Mouse (Mus musculus) MEL (cell line): ENCODE results near the gene AW822073. TPM values are rescaled to one million over a fixed set of nuclear protein-coding genes. Genes with fewer than 3 reads are reported as not detected.

Experiments used
- DNase-seq: peaks from one replicate; pipeline ENCODE4 v3.0.0; 2011; ENCODE audit warnings: low read depth, low spot score
- H3K27ac ChIP-seq: 2 replicates; pipeline ENCODE4 v1.5.1; 2012; ENCODE audit warnings: low read depth, mild to moderate bottlenecking, control low read depth, low read length, moderate library complexity; ENCODE audit not compliant: control insufficient read depth
- H3K27me3 ChIP-seq, 2 experiments: fragments of 150-350 bp in 1 of 2; sonication (generic) in 1 of 2; 2 replicates each; pipeline ENCODE4 v1.6.1; 2012; ENCODE audit warnings: low read length in 2 of 2, mild to moderate bottlenecking in 2 of 2, improper control_type of control experiment in 1 of 2, moderate library complexity in 1 of 2; ENCODE audit not compliant: insufficient read depth in 2 of 2, control insufficient read depth in 1 of 2
- H3K36me3 ChIP-seq, 2 experiments: 2 replicates each; pipeline ENCODE4 v1.6.1; 2012 to 2014; ENCODE audit warnings: low read length in 2 of 2, improper control_type of control experiment in 1 of 2, inconsistent platforms in 1 of 2, mild to moderate bottlenecking in 1 of 2; ENCODE audit not compliant: insufficient read depth in 2 of 2, control insufficient read depth in 1 of 2
- H3K4me1 ChIP-seq, 2 experiments: fragments of 150-350 bp in 1 of 2; sonication (generic) in 1 of 2; 2 replicates each; pipeline ENCODE4 v1.6.1; 2012; ENCODE audit warnings: low read length in 2 of 2, improper control_type of control experiment in 1 of 2, mild to moderate bottlenecking in 1 of 2; ENCODE audit not compliant: insufficient read depth in 2 of 2, control insufficient read depth in 1 of 2
- H3K4me3 ChIP-seq, 2 experiments: fragments of 150-350 bp in 1 of 2; sonication (generic) in 1 of 2; 2 replicates each; pipeline ENCODE4 v1.5.1; 2012; ENCODE audit warnings: low read depth in 2 of 2, low read length in 2 of 2, mild to moderate bottlenecking in 2 of 2, moderate library complexity in 2 of 2, control low read depth in 1 of 2, improper control_type of control experiment in 1 of 2; ENCODE audit not compliant: control insufficient read depth in 1 of 2, insufficient read depth in 1 of 2
- H3K79me2 ChIP-seq: 2 replicates; pipeline ENCODE4 v1.6.1; 2012; ENCODE audit warnings: mild to moderate bottlenecking, low read length, moderate library complexity; ENCODE audit not compliant: control insufficient read depth, poor library complexity, insufficient read depth
- H3K9ac ChIP-seq: 2 replicates; pipeline ENCODE4 v1.6.1; 2012; ENCODE audit warnings: low read depth, mild to moderate bottlenecking, control low read depth, low read length, moderate library complexity; ENCODE audit not compliant: control insufficient read depth, poor library complexity, severe bottlenecking
- H3K9me3 ChIP-seq: fragments of 150-350 bp; sonication (generic); replicated peaks from 2 replicates; pipeline ENCODE4 v1.6.1; 2012; ENCODE audit warnings: mild to moderate bottlenecking, low read length, improper control_type of control experiment, moderate library complexity; ENCODE audit not compliant: insufficient read depth
- ETS1 ChIP-seq: IDR thresholded peaks from 2 replicates; pipeline ENCODE4 v1.6.1; 2012; ENCODE audit warnings: low read depth, mild to moderate bottlenecking, inconsistent platforms, low read length, improper control_type of control experiment, moderate library complexity
- GATA1 ChIP-seq: IDR thresholded peaks from 2 replicates; pipeline ENCODE4 v1.6.1; 2011; ENCODE audit warnings: low read depth, low read length, improper control_type of control experiment
- MAZ ChIP-seq: IDR thresholded peaks from 2 replicates; pipeline ENCODE4 v1.6.1; 2012; ENCODE audit warnings: low read depth, mild to moderate bottlenecking, inconsistent platforms, low read length, improper control_type of control experiment
- MXI1 ChIP-seq: IDR thresholded peaks from 2 replicates; pipeline ENCODE4 v1.6.1; 2011; ENCODE audit warnings: mild to moderate bottlenecking, low read depth, low read length, improper control_type of control experiment
- NELFE ChIP-seq: IDR thresholded peaks from 2 replicates; pipeline ENCODE4 v1.6.1; 2011; ENCODE audit warnings: low read depth, low read length, improper control_type of control experiment
- NRF1 ChIP-seq: IDR thresholded peaks from 2 replicates; pipeline ENCODE4 v1.6.1; 2014; ENCODE audit warnings: low read depth, mild to moderate bottlenecking, inconsistent platforms, low read length, improper control_type of control experiment, moderate library complexity; ENCODE audit not compliant: poor library complexity, insufficient read depth, severe bottlenecking
- POLR2AphosphoS2 ChIP-seq: IDR thresholded peaks from 2 replicates; pipeline ENCODE4 v1.6.1; 2011; ENCODE audit warnings: low read length, improper control_type of control experiment
- POLR2AphosphoS5 ChIP-seq: IDR thresholded peaks from 2 replicates; pipeline ENCODE4 v1.6.1; 2012; ENCODE audit warnings: low read depth, borderline replicate concordance, mild to moderate bottlenecking, inconsistent platforms, low read length, moderate library complexity, mixed read lengths
- RAD21 ChIP-seq: IDR thresholded peaks from 2 replicates; pipeline ENCODE4 v1.6.1; 2011; ENCODE audit warnings: mild to moderate bottlenecking, low read depth, low read length, improper control_type of control experiment
- ZMIZ1 ChIP-seq: IDR thresholded peaks from 2 replicates; pipeline ENCODE4 v1.6.1; 2012; ENCODE audit warnings: low read depth, mild to moderate bottlenecking, inconsistent platforms, low read length, improper control_type of control experiment, moderate library complexity
- polyA plus RNA-seq, 2 experiments: library from polyadenylated mRNA; stranded (reverse) in 1 of 2; unstranded in 1 of 2; fragments of >175 nt in 1 of 2; fragments of >200 nt in 1 of 2; gene quantifications; 2 replicates each; pipeline versions ENCODE4 v1.2.1 to v1.2.4; 2012; ENCODE audit warnings: low replicate concordance in 2 of 2, low read depth in 1 of 2; ENCODE audit not compliant: insufficient read length in 2 of 2, insufficient read depth in 1 of 2, missing spikeins in 1 of 2
- total RNA-seq: library from RNA; depleted of rRNA; stranded (reverse); fragments of 300-350 nt; gene quantifications from 2 replicates; pipeline ENCODE4 v1.2.3, GENCODE M21; 2012; rRNA removed

Gene AW822073
- total and polyA plus RNA-seq, 3 experiments = not detected

GRCm38 (mm10) chr10:58205986-58206385 lies 18.7 kb downstream of the AW822073 start:
- Histone ChIP-seq H3K27ac (no peak overlapping the region), H3K9ac (no peak overlapping the region), H3K79me2 (no peaks in the 10 kb centered on the region), H3K4me1 (no peaks in the 10 kb centered on the region), H3K9me3 (no peaks in the 10 kb centered on the region), H3K36me3 (no peaks in the 10 kb centered on the region), H3K27me3 (no peaks in the 10 kb centered on the region), H3K4me3 (no peak overlapping the region)
- TF ChIP-seq ETS1 (no peak), NRF1 (no peak), MAZ (no peak), RAD21 (no peak), ZMIZ1 (no peak), NELFE (no peak), POLR2AphosphoS2 (no peak), POLR2AphosphoS5 (no peak), GATA1 (no peak), MXI1 (no peak)
- no peak for DNase-seq

Other genes with a start within 250 kb of the AW822073 start
- gene Duxf3, start 7.7 kb upstream of the AW822073 start, total RNA-seq = not detected in 2 replicates
- gene Duxf3, start 7.7 kb upstream of the AW822073 start, polyA plus RNA-seq = not detected
- not detected in 2 replicates for gene Gm4981, start 11.8 kb upstream of the AW822073 start, total RNA-seq
- gene Gm4981, start 11.8 kb upstream of the AW822073 start, polyA plus RNA-seq = not detected
- 14.4 and 16.1 TPM in 2 replicates for gene Gcc2, start 30.6 kb upstream of the AW822073 start, total RNA-seq
- gene Gcc2, start 30.6 kb upstream of the AW822073 start, polyA plus RNA-seq = 10 to 100 TPM in 1 of 2 experiments, not detected in 1; 18.0 TPM
- gene Lims1, start 98.5 kb upstream of the AW822073 start, total RNA-seq = 28.5 and 32.4 TPM in 2 replicates
- 10 to 100 TPM in 1 of 2 experiments, not detected in 1; 24.9 TPM for gene Lims1, start 98.5 kb upstream of the AW822073 start, polyA plus RNA-seq
- 73.5 and 82.4 TPM in 2 replicates for gene Ranbp2, start 222.0 kb upstream of the AW822073 start, total RNA-seq
- gene Ranbp2, start 222.0 kb upstream of the AW822073 start, polyA plus RNA-seq = 100 to 1,000 TPM in 1 of 2 experiments, 10 to 100 TPM in 1; 52.3 to 114 TPM